Mouse (Mus musculus) kidney, adult 2 months (tissue): ENCODE data around the gene Mt2. TPM values are rescaled to one million over a fixed set of nuclear protein-coding genes. Genes with fewer than 3 reads are reported as not detected.

Source experiments
- DNase-seq: peaks from one replicate; pipeline ENCODE4 v3.0.0; 2021
- H3K27ac ChIP-seq: fragments of 200-500 bp; 2 replicates; pipeline ENCODE4 v1.5.1; 2012; ENCODE audit warnings: low read depth, low read length, control low read depth, inconsistent platforms; ENCODE audit not compliant: insufficient read depth
- H3K27me3 ChIP-seq: fragments of 200-500 bp; replicated peaks from 2 replicates; pipeline ENCODE4 v1.6.1; 2012; ENCODE audit warnings: mild to moderate bottlenecking, moderate library complexity, low read length, inconsistent platforms; ENCODE audit not compliant: control insufficient read depth, insufficient read depth
- H3K36me3 ChIP-seq: fragments of 200-500 bp; 2 replicates; pipeline ENCODE4 v1.6.1; 2012; ENCODE audit warnings: mild to moderate bottlenecking, moderate library complexity, low read length, inconsistent platforms; ENCODE audit not compliant: control insufficient read depth, insufficient read depth
- H3K4me1 ChIP-seq: fragments of 200-500 bp; 2 replicates; pipeline ENCODE4 v1.6.1; 2011; ENCODE audit warnings: low read length; ENCODE audit not compliant: control insufficient read depth, insufficient read depth
- H3K4me3 ChIP-seq: fragments of 200-500 bp; 2 replicates; pipeline ENCODE4 v1.5.1; 2011; ENCODE audit warnings: mild to moderate bottlenecking, low read depth, low read length, control low read depth; ENCODE audit not compliant: insufficient read depth
- CTCF ChIP-seq: fragments of 200-500 bp; conservative IDR thresholded peaks from 2 replicates; pipeline ENCODE4 v1.5.1; 2011; ENCODE audit warnings: low read depth, mild to moderate bottlenecking, control low read depth, low read length, moderate library complexity, mixed read lengths; ENCODE audit not compliant: insufficient read depth, insufficient read length
- POLR2A ChIP-seq: fragments of 200-500 bp; IDR thresholded peaks from one replicate; pipeline ENCODE4 v1.6.1; 2011; ENCODE audit warnings: low read depth, low read length, control low read depth
- WGBS: fragments of 180-500 bp; shearing (Covaris S2); methylation state at CpG from one replicate; pipeline ENCODE4 v1.1.7; 2018; 5-methylcytosine and 5-hydroxymethylcytosine counted together
- polyA plus RNA-seq: library from polyadenylated mRNA; depleted of rRNA; stranded (reverse); fragments of >200 nt; gene quantifications from 2 replicates; pipeline ENCODE4 v1.2.3, GENCODE M21; 2012

The Mt2 gene
- polyA plus RNA-seq, 1 experiment, result 80.2 TPM

DNA sequence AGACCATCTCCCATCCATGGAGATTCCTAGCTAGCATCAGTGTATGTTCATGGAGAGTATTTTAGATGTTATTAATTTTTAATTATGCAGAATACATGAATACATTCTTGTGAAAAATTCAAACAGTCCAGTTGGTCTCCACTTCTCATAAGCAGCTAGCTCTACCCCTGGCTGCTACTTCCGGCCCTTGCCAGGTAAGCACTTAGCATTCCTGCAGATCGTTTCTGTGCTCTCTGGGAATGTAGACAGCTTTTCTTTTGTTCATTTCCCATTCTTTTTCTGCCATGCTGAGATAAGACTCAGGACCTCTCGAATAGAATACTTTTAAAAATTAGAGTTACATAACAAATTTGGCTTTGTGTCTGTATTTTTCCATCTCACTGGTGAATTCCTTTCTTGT is 31.6 kb downstream of the Mt2 start:
- Histone ChIP-seq H3K27me3 (no peaks in the 10 kb centered on the region), H3K36me3 (no peaks in the 10 kb centered on the region), H3K4me3 (no peak overlapping the region), H3K4me1 (no peaks in the 10 kb centered on the region), H3K27ac (no peak overlapping the region)
- WGBS, result 79% methylated on average over 3 of the region's 3 CpGs
- no peak for DNase-seq
- TF ChIP-seq POLR2A, result no peak

DNA sequence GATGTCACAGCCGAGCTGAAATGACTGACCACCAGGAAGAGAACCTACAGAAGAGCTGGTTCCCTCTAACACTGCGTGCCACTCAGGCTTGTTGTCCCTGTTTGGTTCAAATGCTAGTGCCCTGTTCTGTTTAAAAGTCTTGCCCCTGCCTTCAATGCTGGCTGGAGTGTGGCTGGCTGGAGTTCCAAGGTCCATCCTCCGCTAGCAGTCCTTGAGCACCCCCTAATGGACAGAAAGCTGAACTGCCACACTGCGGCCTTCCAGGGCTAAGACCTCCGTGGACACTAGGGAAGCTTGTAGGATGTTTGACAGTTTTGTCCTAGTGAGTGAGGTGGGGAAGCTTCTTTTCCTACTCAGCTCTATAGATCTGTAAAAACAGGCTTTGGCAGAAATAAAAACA is 33.3 kb downstream of the Mt2 start:
- Histone ChIP-seq H3K27me3 (no peaks in the 10 kb centered on the region), H3K36me3 (no peaks in the 10 kb centered on the region), H3K4me3 (no peak overlapping the region), H3K4me1 (no peaks in the 10 kb centered on the region), H3K27ac (no peak overlapping the region)
- WGBS, result 14% methylated on average over 5 of the region's 5 CpGs
- peak; percentile 94 for TF ChIP-seq CTCF
- TF ChIP-seq POLR2A, result no peak
- peak; percentile 71 for DNase-seq

DNA sequence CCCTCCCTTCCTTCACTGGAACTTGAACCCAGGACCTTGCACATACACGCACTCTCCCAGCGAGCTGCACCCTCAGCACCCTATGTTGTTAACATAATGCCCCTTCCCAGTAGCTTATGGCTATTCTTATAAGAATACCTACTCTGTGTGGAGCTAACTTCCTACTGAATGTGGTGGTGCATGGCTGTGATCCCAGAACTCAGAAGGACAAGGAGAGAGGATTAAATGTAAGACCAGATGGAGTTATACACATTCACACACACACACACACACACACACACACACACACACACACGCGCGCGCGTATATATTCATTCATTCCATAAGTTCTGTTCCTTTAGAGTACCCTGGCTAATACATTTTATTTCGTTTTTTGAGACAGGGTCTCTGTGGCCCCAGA is 33.8 kb downstream of the Mt2 start:
- H3K27ac ChIP-seq, result no peak overlapping the region
- WGBS, result 86% methylated on average over 8 of the region's 8 CpGs
- no peak for DNase-seq

DNA sequence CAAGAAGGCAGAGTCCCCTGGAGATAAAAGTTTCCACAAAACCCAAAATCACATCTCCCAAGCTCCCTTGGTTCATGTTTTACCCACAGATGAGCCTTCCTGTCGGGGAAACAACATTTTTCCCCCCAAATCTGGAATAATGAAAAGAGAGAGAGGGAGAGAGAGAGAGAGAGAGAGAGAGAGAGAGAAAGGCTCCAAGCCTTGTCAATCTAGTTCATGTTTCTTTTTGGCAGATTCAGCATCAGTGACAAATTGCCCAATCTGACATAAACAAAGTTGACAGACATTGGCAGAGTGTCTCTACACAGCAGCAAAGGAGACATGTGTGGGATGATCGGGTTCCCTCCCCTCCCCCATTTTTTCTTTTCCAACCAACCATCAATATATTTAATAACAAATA is 35.0 kb downstream of the Mt2 start:
- 76% methylated on average over 2 of the region's 2 CpGs for WGBS
- no peaks in the 10 kb centered on the region for H3K36me3 ChIP-seq
- H3K4me3 ChIP-seq, result no peak overlapping the region
- no peak overlapping the region for H3K27ac ChIP-seq
- H3K27me3 ChIP-seq, result no peaks in the 10 kb centered on the region
- TF ChIP-seq CTCF (no peak), POLR2A (no peak)
- H3K4me1 ChIP-seq, result no peaks in the 10 kb centered on the region
- no peak for DNase-seq

More for the DNA sequence above, 33.8 kb downstream of the Mt2 start:
- Histone ChIP-seq H3K4me1 (no peaks in the 10 kb centered on the region), H3K36me3 (no peaks in the 10 kb centered on the region), H3K27me3 (no peaks in the 10 kb centered on the region), H3K4me3 (no peak overlapping the region)
- TF ChIP-seq CTCF (no peak), POLR2A (no peak)

DNA sequence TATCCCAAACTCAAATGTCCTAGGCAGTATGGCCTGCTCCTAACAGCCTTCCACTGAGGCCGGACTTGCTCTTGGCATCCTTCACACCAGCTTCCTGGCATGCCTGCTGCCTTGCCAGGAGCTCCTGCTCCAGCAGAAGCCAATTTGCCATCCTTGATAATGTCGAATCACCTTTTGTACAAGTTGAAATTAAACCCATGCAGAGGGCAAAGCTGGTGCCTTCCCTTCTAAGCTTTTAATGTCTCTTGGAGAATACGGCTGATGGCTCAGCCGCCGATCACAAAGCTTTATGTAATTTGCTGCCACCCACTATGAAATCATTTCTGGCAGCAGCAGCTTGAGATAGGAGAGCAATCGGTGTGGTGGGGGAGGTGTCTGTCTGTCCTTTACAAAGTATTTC is 37.2 kb downstream of the Mt2 start:
- 77% methylated on average over 6 of the region's 6 CpGs for WGBS
- no peak overlapping the region for H3K27ac ChIP-seq
- H3K36me3 ChIP-seq, result no peaks in the 10 kb centered on the region
- no peak overlapping the region for H3K4me3 ChIP-seq
- DNase-seq, result no peak
- no peaks in the 10 kb centered on the region for H3K4me1 ChIP-seq
- H3K27me3 ChIP-seq, result no peaks in the 10 kb centered on the region
- TF ChIP-seq CTCF (no peak), POLR2A (no peak)

DNA sequence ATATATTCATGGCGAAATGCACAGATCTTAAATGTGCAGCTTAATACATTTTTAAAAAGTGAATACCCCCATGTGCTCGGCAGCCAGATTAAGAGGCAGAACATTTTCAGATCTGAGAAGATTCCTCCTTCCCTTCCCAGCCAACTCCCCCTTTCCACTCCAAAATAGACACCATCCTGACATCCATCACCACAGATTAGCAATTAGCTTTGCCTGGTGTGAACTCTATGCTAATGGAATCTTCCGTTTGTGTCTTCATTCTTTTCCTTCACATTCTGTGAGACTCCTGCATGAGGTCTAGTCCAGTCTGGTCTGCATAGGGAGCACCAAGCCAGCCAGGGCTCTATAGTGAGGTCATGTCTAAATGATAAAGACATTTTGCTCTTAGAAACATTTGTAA is 37.8 kb downstream of the Mt2 start:
- no peak for TF ChIP-seq POLR2A
- no peak for TF ChIP-seq CTCF
- H3K4me1 ChIP-seq, result no peaks in the 10 kb centered on the region

DNA sequence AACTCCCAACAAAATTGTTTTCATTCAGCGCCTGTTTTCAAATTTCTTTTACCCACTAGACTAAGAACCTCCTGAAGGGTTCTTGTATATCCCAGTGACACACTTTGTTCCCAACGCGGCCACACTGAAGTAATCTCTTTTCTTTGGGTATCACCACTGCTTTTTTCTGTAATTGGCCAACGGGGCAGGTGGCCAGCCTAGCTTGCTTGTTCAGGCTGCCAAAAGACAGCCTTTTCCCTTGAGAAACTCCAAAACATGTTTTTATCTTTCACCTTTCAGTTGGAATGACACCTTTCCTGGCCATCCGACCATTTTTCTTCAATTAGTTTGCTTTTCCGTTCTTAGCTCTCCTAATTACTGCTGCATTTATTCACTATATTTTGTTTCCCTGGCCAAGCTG is 41.4 kb downstream of the Mt2 start:
- Histone ChIP-seq H3K27me3 (no peaks in the 10 kb centered on the region), H3K27ac (peak overlapping the region; percentile 5; the same call in 1 of the 2 replicates), H3K36me3 (no peaks in the 10 kb centered on the region), H3K4me3 (peak overlapping the region; percentile 2; the same call in 1 of the 2 replicates), H3K4me1 (no peaks in the 10 kb centered on the region)
- no peak for DNase-seq
- 66% methylated on average over 6 of the region's 6 CpGs for WGBS
- no peak for TF ChIP-seq CTCF
- TF ChIP-seq POLR2A, result no peak

More for the DNA sequence above, 37.8 kb downstream of the Mt2 start:
- no peaks in the 10 kb centered on the region for H3K36me3 ChIP-seq
- 68% methylated on average over 3 of the region's 3 CpGs for WGBS
- H3K27me3 ChIP-seq, result no peaks in the 10 kb centered on the region
- H3K4me3 ChIP-seq, result no peak overlapping the region
- no peak for DNase-seq
- H3K27ac ChIP-seq, result no peak overlapping the region
